Mouse (Mus musculus) adrenal gland, adult 8-10 months (tissue): ENCODE data around the gene S100pbp. TPM values are rescaled to one million over a fixed set of nuclear protein-coding genes. Genes with fewer than 3 reads are reported as not detected.

ENCODE experiments used
- DNase-seq: peaks from one replicate; pipeline ENCODE4 v3.0.0; 2022
- total RNA-seq, 4 experiments: library from RNA; stranded (reverse); gene quantifications; 2 replicates each; pipeline ENCODE4 v1.2.4; 2022

Gene S100pbp
- total RNA-seq, 4 experiments from 2014 or later = 21.7 to 31.7 (median 25.4) TPM

DNA sequence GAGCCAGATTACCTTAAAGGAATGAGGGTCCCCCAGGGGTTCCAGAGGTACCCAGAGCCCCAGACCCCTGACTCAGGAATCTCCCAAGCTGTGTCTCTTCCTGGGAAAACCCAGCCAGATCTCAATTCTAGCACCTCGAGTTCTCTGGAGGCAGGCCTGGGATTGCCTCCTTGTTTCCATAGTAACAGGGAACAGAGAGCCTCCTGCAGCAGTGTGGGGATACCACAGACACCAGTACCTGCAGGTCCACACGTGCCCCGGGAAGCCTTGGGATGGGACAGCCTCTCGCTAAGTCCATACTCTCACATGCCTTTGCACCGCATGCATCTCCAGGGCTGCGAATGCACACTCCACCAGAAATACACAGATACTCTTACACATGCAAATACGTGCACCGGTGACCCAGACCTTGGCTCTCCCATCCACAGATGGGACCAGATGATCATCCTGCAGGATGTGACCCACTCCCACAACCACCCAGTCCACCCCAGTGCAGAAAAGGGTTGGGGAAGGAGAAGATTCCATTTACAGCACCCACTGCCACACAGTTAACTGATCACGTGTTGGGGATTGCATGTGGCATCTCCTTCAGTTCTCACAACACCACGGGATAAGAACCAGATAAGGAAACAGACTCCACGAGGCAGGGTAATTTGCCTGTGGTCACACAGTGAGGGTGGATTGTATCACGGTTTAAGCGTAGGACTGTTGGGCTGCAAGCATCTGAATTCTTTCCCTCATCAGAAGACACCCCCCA is 60.8 kb downstream of the S100pbp start:
- no peak for DNase-seq

- no peak for DNase-seq
These were observed 63.6 kb downstream of the S100pbp start for GRCm38 (mm10) chr4:129125736-129126451.

DNA sequence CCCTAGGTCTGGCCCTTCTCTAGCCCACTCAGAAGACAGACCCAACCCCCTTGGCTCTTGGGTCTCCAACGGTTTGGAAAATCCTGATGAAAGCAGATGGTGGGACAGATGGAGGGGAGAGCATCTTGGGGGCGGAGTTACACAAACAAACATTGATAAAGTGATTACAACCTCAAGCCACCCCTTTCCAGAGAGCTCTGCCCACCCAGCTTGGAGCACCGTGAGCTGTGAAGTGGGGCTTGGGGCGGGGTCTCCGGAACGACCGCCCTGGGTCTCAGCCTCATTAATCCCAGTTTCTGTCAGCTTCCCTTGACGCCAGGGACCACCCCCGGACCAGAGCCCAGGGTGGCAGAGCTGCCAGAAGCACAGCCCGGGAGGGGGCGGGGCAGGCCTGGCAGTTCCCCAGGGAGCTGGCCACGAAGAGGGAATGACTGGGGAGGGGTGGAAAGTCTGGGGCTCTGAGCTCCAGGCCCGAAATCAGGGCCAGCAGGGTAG is 64.8 kb downstream of the S100pbp start:
- DNase-seq = no peak

DNA sequence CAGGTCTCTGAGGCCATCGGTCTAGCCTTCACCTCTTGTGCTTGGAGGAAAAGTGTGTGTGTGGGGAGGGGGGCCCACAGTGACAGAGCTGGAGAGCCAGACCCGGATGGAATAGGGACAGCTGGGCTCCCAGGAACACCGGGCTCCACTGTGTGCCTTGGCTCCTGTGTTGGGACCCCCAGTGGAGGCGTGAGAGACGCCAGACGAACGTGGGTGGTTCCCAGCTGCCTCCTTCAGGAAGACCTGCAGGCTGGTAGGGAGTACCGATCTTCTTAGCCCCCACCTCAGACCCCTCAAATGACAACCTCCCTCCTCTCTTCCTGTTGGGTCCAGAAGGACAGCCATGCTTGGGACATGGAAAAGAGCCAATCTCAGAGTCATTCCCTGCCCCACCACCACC is 66.8 kb downstream of the S100pbp start:
- DNase-seq = no peak

- no peak for DNase-seq
These were observed 67.4 kb downstream of the S100pbp start for GRCm38 (mm10) chr4:129122107-129122506.

DNA sequence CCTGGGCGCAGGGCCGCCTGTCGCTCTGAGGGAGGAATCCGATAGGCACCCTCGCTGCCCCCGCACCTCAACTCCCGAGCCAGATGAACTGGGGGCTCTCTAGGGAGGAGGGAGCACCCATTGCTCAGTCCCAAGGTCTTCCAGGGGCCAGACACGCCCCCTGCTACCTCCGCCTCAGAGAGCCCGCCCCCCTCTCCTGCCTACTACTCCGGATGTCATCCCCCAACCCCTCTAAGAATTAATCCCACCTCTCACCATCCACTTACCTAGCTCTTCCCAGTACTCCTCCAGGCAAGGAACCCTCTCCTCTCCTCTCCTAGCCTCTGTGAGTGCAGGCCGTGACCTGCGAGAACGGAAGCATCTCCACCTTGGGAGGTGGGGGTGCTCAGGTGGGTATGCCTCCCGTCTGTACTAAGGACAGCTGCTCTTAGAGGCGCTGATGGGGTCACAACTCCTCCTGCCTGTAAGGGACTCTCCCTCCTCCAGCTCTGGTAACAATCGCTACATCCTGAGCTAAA is 67.9 kb downstream of the S100pbp start, which contains the start of gene Hpca:
Gene Hpca, minus strand, starts transcription at position 468 of the 518 bp plus-strand sequence.
- no peak for DNase-seq

DNA sequence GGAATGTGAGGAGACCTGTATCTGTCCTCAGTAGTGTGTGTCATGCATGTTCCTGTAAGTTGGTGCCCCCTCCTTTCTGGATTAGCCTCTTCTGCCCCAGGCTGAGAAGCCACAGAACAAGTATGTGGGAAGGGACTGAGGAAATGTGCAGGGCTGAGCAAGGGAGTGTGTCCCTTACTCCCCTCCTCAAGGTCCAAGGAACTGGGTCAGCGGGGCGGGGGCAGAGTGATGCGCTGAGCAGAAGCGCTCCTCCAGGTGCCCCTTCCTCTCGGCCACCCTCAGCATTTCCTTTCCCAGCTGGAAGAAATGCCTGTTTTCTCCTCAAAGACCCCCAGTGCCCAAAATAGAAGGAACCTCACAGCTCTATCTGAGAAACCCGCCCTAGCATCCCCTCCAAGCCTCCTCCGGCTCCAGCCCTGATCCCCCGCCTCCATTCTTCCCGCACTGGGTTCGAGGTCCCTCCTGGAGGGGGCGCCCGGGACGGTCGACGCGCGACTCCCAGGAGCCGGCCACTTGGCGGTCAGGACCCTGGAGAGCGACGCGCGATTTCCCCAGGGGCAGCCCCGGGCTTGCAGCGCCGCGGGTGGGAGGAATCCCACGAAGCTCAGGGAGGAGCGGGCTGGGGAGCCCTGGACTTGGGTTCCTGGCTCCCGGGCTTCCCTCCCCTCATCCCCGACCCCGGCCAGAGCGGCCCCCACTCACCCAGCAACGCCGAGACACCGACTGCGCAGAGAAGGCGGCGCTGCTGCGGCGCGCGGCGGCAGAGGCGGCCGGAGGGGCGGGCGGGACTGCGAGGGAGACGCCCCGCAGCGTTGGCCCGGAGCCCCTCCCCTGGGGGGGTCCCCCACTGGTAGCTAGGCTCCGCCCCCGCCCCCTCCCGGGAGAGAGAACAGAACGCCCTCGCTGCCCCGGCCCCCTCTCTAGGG is 68.7 kb downstream of the S100pbp start:
- DNase-seq = no peak

GRCm38 (mm10) chr4:129119708-129120107 is 69.8 kb downstream of the S100pbp start:
- DNase-seq = no peak

GRCm38 (mm10) chr4:129117720-129118510 is 71.6 kb downstream of the S100pbp start:
- DNase-seq = no peak

DNA sequence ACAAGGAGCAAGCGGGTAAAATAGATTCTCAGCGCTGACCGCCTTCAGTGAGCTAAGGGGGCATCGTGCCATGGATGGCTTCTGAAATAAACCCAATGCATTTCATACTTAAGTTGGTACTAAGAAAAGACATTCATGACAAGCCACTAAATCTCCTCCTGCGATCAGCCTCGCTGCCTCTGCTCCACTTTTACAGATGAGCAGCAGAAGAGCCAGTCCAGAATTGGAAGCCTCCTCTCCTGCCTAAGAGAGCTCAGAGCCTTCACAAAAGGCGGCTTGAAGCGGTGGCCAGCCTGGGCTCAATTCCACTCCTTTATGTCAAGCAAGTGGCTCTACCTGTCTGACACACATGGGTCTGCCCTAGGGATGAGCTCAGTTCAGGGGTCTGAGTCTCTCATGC is 72.8 kb downstream of the S100pbp start:
- DNase-seq = no peak

- no peak for DNase-seq
These were observed 76.2 kb downstream of the S100pbp start for GRCm38 (mm10) chr4:129113083-129113988.

DNA sequence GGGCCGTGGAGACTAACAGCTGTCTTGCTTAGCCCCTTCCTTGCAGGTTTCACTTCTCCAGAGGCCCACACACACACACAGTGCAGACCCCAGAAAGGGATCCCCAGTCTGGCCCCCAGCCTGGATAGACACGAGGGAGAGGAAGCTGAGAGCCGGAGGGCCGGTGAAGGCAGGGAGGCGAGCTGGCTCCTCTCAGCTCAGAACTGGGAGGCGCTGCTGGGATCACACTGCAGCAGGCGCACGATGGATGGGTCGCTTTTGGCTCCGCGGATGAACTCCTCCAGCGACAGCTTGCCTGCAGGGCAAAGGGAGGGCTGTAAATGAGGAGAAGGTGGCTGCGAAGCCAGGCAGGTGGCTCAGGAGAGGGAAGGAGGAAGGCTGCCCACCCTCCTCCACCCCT is 77.3 kb downstream of the S100pbp start:
- DNase-seq = no peak

DNA sequence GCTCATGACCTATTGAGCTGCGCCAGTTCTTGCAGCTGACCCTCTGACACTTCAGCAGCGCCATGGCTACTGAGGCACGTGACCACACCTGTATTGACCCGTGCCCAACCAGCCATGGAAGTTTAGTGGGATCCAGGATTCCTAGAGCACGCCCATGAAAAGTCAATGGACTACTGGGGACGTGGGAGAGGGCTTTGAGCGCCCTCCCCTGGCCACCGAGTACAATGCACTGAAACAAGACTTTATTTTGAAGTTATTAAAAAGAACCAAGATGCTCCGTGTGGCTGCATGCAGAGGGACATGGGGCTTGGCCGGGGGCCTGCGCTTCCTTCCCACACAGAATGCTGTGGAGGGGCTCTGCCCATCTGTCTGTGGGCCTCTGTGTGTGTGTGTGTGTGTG is 78.2 kb downstream of the S100pbp start:
- no peak for DNase-seq

GRCm38 (mm10) chr4:129110804-129111203 is 78.7 kb downstream of the S100pbp start:
- no peak for DNase-seq

- DNase-seq = no peak
These were observed 80.9 kb downstream of the S100pbp start for GRCm38 (mm10) chr4:129108624-129109023.

DNA sequence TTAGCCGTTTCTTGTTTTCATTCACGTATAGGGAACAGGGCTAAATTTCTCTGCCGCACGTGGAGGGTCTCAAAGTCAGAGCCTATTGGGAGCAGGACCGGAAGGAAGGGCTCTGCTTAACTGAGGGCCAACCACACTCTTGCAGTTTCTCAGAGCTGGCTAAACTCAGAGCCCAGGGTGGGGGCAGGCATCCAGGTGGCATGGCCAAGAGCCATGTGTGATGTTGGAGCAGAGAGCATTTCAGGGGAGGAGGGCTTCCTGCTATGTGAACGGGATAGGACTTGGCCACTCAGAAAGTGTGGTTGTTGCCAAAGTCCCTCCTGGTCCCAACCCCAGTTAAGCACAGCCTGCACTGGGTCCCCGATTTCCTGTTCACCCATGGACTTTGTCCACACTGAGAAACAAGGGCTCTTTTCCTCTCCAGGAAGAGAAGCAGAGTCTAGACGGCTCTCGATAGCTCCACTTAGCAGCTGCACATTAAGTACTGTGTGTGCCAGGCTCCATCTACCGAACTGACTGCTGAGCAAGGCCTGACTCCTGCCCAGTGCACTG is 82.1 kb downstream of the S100pbp start:
- no peak for DNase-seq

DNA sequence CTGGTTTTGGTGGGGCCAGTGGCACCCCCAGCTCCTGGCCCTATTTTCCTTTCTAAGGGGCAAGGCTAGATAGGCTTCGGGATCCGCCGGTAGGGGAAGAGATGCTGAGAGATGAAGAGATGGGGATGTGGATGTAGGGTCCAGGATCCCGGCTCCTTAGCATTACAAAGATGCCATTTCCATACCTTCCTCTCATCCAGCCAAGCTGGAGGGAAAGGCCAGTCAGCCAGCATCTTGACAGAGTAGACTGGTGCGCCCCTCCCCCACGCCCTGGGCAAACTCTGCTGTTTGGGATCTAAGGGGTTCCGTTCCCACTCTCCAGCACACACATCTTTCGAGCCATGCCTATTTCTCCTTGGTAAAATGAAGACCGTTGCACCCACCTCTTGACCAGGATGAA is 83.5 kb downstream of the S100pbp start:
- DNase-seq = no peak

DNA sequence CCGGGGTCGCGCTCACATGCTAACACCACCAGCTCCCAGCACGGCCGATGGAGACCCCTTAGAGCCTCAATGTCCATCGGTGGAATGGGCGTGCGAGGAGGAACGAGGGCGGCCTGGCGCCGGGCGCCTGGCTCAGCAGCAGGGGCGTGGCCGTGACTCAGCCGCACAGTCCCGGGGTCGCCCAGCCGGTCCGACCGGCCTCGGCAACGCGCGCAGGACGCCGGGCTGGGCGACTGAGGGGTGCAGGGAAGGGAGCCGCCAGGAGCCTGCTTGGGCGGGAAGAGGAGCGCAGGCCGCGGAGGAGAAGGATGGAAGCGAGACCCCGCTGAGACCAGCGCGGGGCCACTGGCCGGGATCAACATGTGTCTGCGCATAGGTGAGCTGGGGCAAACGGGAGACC is 84.2 kb downstream of the S100pbp start, which contains the start of gene Tmem54:
Gene Tmem54, plus strand, starts transcription at position 193 of the 400 bp plus-strand sequence.
- no peak for DNase-seq

DNA sequence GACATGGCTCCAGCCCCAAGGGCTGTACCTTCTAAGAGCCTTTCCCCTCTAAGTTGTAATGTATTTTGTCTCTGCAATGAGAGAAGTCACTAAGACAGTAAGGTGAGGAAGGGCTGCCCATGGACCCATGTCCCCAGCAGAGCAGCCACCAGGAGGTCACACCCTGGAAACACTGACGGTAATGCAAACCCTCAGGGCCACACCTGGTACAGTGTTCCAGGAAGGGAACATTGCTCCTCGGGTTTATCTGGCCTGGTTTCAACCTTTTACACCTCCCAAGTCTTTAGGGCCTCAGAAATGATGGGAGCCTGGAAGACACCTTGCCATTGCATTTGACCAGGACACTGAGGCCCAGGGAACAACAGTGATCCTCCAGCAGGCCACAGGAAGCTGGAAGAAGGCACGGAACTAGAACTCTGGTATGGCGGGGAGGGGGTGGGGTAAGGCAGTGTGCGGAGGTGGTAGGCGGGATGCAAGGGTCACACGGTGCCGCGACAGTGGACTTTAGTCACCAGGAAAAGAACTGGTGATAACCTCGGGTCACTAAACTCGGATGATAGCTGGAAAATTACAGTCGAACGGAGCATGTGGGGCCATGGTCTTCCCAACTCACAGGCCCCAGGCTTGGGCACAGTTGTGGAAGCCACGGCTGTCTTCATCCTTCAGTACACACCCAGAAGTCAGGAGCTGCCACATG is 87.2 kb downstream of the S100pbp start:
- DNase-seq = no peak
